Mouse (Mus musculus) testis, postnatal 10 days (tissue): ENCODE measurements around the gene Pgrmc1.
"Not testable (repeated sequence)": the region's sequence is repeated elsewhere in the genome, so short reads cannot be mapped to it uniquely, and the experiment has no call there.

Source experiments
- DNase-seq: peaks from one replicate; pipeline ENCODE4 v3.0.0; 2021; ENCODE audit warnings: low spot score

The Pgrmc1 gene

GRCm38 (mm10) chrX:36597707-36598389 lies at the start of gene Pgrmc1:
TSS of gene Pgrmc1 (plus strand) at chrX:36598206.
- DNase-seq = peak; percentile 89

DNA sequence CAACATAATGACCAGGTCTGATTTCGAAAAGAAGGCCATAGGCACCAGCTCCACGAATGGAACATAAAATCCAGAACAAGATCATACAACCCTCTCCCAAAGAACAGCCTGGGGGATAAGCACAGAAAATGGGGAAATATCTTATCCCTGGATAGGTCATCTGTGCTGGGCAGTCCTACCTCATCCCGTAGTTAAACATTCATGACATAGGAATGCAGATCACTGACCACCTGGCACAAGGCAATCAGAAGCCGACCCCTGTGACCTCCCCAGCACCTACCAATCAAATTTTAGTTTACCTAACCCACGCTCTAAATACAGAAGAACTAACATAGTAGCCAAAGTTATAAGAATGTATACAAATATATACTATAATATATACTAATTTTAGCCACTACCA lies 49.2 kb upstream of the Pgrmc1 start:
- no peak for DNase-seq

DNA sequence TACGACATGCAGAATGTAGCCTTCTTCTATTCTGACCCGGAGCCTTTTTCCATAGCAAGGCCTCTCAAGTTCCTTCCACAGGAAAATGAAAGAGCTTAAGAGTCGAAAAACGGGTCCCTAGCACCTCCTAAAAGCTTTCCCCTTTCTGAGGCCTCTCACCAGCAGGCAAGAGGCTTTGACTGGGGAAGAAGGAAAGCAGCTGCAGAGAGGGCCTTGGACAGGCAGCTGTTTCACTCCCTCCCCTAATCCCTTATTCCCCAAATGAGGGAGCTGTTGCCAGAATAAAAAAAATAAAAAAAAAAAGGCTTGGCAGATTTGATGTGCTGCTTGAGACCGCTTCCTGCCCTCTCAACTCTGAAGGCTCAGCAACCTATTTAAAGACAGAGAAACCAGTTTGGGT lies 47.1 kb upstream of the Pgrmc1 start:
- DNase-seq = peak; percentile 56

GRCm38 (mm10) chrX:36551351-36551750 lies 46.7 kb upstream of the Pgrmc1 start:
- DNase-seq = peak; percentile 43

GRCm38 (mm10) chrX:36552055-36552587 lies 45.9 kb upstream of the Pgrmc1 start:
- DNase-seq = peak; percentile 58

- no peak for DNase-seq
Measured at GRCm38 (mm10) chrX:36552715-36553114, 45.3 kb upstream of the Pgrmc1 start.

GRCm38 (mm10) chrX:36555196-36555595 lies 42.8 kb upstream of the Pgrmc1 start:
- peak; percentile 41 for DNase-seq

DNA sequence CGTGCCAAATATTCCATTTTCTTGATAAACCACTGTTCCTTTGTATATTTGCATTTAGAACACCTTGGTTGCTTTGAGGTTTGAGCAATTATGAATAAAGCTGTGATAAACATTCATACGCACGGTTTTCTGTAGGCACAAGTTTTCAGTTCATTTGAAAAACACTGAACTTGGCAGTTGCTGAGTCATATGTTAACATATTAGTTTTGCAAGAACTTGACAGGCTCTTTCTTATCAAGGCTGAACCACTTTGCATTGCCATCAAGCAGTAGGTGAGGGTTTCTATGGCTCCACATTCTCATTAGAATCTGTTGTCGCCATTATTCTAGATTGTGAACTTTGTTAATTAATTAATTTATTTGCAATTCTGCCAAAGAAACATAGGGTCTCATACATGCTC lies 37.8 kb upstream of the Pgrmc1 start:
- DNase-seq = no peak

DNA sequence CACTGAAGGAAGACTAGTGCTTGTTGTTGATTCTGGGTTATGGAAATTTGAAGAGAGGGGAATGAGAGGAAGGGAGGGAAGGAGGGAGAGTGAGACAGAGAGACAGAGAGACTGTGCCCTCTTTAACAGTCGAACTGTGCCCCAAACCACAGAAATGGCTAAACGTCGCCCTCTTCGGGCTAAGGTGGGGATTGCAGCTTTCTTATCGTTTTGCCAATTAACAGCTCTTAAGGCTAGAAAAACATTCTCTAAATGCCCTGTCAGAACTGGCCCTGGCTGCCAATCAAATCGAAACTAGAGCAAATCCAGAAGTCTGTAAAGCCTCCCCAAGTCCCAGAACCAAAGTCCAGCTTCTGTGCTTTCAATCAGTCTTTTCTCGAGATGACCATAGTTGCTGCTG lies 36.4 kb upstream of the Pgrmc1 start:
- peak; percentile 82 for DNase-seq

DNA sequence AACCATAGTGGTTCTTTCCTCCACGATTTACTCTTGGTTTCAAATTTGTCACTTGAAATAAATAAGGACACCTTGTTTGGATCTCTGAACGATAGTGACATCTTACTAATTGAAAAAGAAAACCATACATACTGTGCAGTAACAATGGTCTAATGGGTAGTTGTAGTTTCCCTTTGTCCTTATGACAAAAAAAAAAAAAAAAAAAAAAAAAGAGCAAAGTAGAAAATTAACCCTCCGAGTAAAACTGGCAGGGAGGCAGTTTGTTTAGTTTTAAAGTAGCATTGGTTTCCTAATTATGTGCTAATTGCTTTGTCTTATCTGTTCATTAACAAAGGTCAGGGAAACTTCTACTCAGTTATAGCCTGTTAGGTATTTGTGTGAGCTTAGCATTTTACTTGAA lies 35.9 kb upstream of the Pgrmc1 start:
- no peak for DNase-seq

DNA sequence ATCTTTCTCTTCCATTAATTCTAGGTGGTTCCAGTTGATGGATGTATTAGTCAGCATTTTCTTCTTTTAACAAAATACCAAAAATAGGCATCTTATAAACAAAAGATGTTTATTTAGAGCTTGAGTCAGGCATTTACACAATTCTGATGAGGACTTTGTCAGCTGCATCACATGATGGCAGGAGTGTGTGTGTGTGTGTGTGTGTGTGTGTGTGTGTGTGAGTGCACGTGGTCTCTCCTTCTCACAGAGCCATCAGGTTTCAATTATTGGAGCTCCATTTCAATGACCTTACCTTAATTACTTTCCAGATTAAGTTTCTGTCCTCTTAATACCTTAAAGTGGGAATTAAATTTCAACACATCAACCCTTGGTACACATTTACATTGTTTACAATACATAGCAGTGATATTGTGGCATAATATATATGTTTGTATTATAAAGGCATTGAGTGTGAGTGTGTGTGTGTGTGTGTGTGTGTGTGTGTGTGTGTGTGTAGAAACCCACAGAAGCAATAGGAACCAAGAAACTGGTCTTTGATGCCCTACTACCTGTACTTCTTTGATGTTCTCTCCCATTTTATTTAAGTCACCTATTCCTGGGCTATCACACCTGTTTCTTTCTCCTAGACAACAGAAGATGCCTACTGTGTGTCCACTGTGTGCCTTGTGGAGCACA lies 11.2 kb upstream of the Pgrmc1 start:
- DNase-seq = no peak

DNA sequence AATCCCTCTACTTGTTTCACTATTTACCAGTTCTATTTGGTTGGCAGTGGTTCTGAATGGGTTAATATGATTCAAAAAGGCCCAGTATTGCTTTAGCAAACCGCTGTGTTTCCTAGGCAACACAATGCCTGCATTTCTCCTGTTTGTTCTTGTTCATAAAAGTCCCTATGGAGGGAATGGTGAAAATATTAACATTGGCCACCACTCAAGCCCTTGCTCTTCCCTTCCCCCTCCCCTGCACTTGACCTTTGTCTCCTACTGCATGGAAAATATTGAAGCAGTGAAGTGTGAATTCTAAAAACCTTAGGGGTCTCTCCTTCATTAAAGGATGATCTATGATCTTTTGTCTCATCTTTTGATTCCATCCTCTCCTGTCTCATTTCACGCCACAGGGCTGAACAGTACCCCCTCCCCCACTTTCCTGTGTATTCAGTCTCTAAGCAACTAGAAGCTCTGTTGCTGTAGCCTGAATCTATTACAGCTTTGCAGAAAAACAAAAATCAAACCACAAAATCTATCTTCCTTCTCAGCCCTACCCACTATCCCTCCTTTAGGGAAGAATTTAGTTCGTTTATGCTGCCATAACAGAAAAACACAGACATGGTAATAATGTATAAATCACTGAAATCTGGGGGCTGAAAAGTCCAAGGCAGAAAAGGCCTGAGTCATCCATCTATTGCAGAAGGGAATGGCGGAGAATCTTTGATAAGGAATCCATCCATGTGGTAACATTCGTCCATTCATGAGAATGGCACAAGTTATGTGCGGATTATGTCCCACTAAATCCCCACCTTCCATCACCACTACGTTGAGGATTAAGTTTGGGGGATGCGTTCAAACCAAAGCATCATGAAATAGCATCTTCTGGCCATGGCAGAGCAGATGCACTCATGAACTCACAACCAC lies 10.4 kb upstream of the Pgrmc1 start:
- no peak for DNase-seq

DNA sequence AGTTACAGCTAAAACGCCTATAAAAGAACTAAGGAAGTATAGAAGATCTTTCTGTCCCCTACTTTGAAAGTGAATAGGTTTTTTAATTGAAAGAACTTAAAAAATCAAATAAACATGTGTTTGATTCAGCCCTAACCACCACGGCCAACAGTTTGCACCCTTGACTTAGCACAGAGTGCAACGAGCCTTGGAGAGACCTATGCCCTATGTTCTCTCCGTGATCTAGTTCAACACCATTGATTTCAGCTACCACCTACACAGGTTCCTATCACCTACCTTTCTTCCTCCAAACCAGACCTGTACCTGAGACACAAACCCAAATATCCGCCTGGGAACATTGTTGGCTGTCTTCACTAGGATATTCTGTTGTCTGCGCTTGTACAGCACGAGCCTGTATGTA lies 7.7 kb upstream of the Pgrmc1 start:
- no peak for DNase-seq

- no peak for DNase-seq
Measured at GRCm38 (mm10) chrX:36591120-36591519, 6.9 kb upstream of the Pgrmc1 start.

GRCm38 (mm10) chrX:36591539-36591938 lies 6.5 kb upstream of the Pgrmc1 start:
- DNase-seq = no peak

GRCm38 (mm10) chrX:36595247-36595646 lies 2.8 kb upstream of the Pgrmc1 start:
- DNase-seq = no peak

DNA sequence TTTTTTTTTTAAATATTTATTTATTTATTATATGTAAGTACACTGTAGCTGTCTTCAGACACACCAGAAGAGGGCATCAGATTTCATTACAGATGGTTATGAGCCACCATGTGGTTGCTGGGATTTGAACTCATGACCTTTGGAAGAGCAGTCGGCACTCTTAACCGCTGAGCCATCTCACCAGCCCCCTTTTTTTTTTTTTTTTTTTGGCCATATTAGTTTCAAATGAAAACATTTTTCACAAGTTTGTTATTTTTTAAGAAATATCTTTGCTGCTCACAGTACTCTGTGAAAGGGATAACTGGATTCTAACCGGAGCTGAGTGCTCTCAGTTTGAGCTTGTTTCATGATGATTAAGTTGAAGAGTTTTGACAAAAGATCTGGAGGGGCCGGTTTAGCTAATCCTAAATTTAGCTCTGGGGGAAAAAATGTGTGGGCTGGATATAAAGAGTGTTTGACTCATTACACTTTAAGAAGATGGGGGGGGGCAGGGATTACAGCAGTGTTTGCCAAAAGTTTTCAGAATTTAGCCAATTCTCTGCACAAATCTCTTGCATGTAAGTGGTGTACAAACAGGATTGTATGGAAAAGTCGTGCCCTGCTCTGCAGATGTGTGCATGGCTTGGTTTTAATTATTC lies 1.4 kb upstream of the Pgrmc1 start:
- not testable (repeated sequence) for DNase-seq

DNA sequence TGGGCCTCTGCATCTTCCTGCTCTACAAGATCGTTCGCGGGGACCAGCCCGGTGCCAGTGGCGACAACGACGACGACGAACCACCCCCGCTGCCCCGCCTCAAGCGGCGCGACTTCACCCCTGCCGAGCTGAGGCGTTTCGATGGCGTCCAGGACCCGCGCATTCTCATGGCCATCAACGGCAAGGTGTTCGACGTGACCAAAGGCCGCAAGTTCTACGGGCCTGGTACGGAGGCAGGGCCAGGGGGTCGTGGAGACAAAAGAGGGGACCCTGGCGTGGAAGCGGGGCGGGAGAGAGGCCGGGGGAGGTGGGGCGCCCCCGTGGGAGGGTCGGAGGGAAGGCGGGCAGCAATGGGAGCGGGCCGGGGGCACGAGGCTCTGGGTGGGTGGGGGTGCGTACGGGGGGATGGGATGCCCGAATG lies 394 bp downstream of the Pgrmc1 start:
- no peak for DNase-seq

- DNase-seq = peak; percentile 45
Measured at GRCm38 (mm10) chrX:36598861-36599344, 897 bp downstream of the Pgrmc1 start.

DNA sequence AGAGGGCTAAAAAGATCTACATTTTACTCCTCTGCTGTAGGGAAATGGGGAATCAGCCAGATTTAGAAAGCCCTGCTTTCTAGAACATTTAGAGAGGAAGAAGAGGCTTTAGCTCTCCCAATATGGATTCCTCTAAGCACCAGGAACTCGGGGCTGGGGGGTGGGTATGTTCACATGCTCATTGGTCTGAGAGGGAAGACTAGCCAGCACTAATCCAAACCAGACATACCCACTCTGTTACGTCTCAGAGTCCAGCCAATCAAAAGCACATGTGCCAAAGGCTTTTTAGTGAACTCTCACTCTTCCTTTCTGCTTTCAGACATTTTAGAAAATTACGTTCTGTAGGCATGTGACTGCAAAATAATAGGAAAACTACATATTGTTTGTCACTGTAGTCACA lies 1.6 kb downstream of the Pgrmc1 start:
- no peak for DNase-seq

DNA sequence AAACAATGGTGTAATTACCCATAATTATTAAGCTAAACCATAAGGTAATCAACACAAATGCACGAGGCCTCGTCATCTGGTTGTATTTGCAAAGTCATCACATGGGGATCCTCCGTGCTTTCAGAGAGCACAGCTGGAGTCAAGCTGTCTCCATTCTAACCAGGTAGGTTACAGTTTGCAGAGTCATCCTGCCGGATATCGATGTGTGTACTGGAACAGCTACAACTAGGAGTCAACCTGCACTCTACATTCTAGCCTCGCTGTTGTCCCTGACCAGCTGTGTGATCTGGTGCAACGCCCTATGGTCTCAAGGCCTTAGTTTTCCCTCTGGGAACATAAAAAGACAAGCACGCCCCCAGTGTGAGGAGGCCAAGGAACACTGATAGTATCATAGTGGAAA lies 2.1 kb downstream of the Pgrmc1 start:
- peak; percentile 42 for DNase-seq

GRCm38 (mm10) chrX:36602926-36603325 lies 4.9 kb downstream of the Pgrmc1 start:
- no peak for DNase-seq
